Comparison of ENCODE assay signal across 1 mouse cellular context in the genomic region with DNA sequence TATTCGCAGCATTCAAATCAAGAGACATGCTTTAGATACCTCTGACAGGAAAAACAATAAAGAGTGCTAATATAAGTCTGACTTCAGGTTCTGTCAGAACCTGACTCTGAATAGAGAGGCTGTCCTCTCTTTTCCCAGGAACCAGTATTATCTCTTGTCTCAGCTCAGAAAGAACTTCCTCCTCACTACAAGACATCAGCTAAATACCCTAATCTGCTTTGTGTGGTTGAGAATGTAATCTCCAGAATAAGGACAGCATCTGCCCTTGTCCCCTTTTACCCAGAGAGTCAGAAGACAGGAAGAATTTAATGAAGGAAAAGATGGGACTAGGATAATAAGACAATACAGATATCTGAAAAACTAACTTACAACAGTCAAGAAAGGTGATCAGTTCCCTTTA.
TF ChIP-seq lines count a peak whose summit lies in the region.

No protein-coding gene starts in this region.

TF ChIP-seq in MEL, 35 proteins besides CTCF, POLR2A, EP300 and RAD21:
- TF ChIP-seq TBP (IDR thresholded peaks at IDR 0.05; ENCODE audit: low read depth, low read length) (no peak), RCOR1 (IDR thresholded peaks at IDR 0.05; ENCODE audit: low read depth, low read length) (peak; percentile 74; the same call in 1 of the 2 replicates), MAX (IDR thresholded peaks at IDR 0.05; ENCODE audit: low read length) (no peak), HCFC1 (IDR thresholded peaks at IDR 0.05; ENCODE audit: low read depth, low read length) (no peak), SIN3A (IDR thresholded peaks at IDR 0.05; ENCODE audit: low read length) (peak; percentile 79), USF1 (IDR thresholded peaks at IDR 0.05; ENCODE audit: low read depth, low read length) (no peak), TCF12 (IDR thresholded peaks at IDR 0.05; ENCODE audit: low read depth, low read length) (peak; percentile 81), ZKSCAN1 (IDR thresholded peaks at IDR 0.05; ENCODE audit: low read depth, low read length) (no peak), NRF1 (IDR thresholded peaks at IDR 0.05; ENCODE audit: insufficient read depth, low read depth, low read length, poor library complexity, severe bottlenecking) (no peak), ETS1 (IDR thresholded peaks at IDR 0.05; ENCODE audit: low read depth, low read length) (peak; percentile 61), TAL1 (IDR thresholded peaks at IDR 0.05; ENCODE audit: low read length) (peak; percentile 77), GATA1 (IDR thresholded peaks at IDR 0.05; ENCODE audit: low read depth, low read length) (peak; percentile 92), MXI1 (IDR thresholded peaks at IDR 0.05; ENCODE audit: low read depth, low read length) (peak; percentile 57)
